8 mouse cellular contexts compared by ENCODE assay signal in genomic region chr11:116851576-116852290, GRCm38 (mm10). TPM values are rescaled to one million over a fixed set of nuclear protein-coding genes. Genes with fewer than 3 reads are reported as not detected.
A peak's percentile ranks its signal among the peaks of the same experiment; 100 is the strongest.
DNase-seq lines count a peak whose midpoint lies in the region; ATAC-seq lines count a peak whose summit lies in the region.

No protein-coding gene starts in this region.

- H3K9me3 ChIP-seq in megakaryocyte, embryonic 14.5 days: no peaks in the 10 kb centered on the region
- H3K9me3 ChIP-seq in hindbrain, embryonic 16.5 days (ENCODE audit: control insufficient read depth, low read length): no peaks in the 10 kb centered on the region
- no peaks in the 10 kb centered on the region for H3K9me3 ChIP-seq in midbrain, embryonic 11.5 days (ENCODE audit: control insufficient read depth, low read length)

- peak; percentile 49 for DNase-seq in adrenal gland, adult 8-10 months
- no peak for DNase-seq in adrenal gland, postnatal 10 days
- DNase-seq in midbrain, embryonic 11.5 days (ENCODE audit: low spot score, missing footprints): peak; percentile 96
- no peak for DNase-seq in retina, postnatal 1 day
- DNase-seq in adrenal gland, adult 18-20 months (ENCODE audit: low spot score in 2 of 2): no peak

- peak overlapping the region; percentile 98 for H3K27ac ChIP-seq in hindbrain, embryonic 16.5 days (ENCODE audit: low read depth, low read length)
- H3K27ac ChIP-seq in midbrain, embryonic 11.5 days (ENCODE audit: low read depth, low read length): peak overlapping the region; percentile 95

- H3K27me3 ChIP-seq in megakaryocyte, embryonic 14.5 days (replicated peaks): no peaks in the 10 kb centered on the region
- no peaks in the 10 kb centered on the region for H3K27me3 ChIP-seq in hindbrain, embryonic 16.5 days (replicated peaks; ENCODE audit: control insufficient read depth, insufficient read depth, low read length)
- no peaks in the 10 kb centered on the region for H3K27me3 ChIP-seq in midbrain, embryonic 11.5 days (ENCODE audit: control insufficient read depth, insufficient read depth, low read length)

- peak overlapping the region; percentile 97 for H3K9ac ChIP-seq in hindbrain, embryonic 16.5 days (ENCODE audit: low read depth, low read length)
- peak overlapping the region; percentile 98 for H3K9ac ChIP-seq in midbrain, embryonic 11.5 days (ENCODE audit: low read length)

- H3K4me2 ChIP-seq in hindbrain, embryonic 16.5 days (ENCODE audit: low read length): peak overlapping the region; percentile 93
- H3K4me2 ChIP-seq in midbrain, embryonic 11.5 days: peak overlapping the region; percentile 95

- 0% methylated on average over 29 of the region's 29 CpGs for WGBS in hindbrain, embryonic 16.5 days
- WGBS in midbrain, embryonic 11.5 days: under 1% methylated on average over 29 of the region's 29 CpGs

- H3K36me3 ChIP-seq in megakaryocyte, embryonic 14.5 days (replicated peaks; ENCODE audit: low read length): peaks cover 55% of the 10 kb centered on the region
- peaks cover 8% of the 10 kb centered on the region; the same call in 1 of the 2 replicates for H3K36me3 ChIP-seq in hindbrain, embryonic 16.5 days (ENCODE audit: control insufficient read depth, insufficient read depth, low read length)
- H3K36me3 ChIP-seq in midbrain, embryonic 11.5 days (ENCODE audit: control insufficient read depth, insufficient read depth, low read length): peaks cover 9% of the 10 kb centered on the region; the same call in 1 of the 2 replicates

- peak overlapping the region; percentile 100 for H3K4me3 ChIP-seq in megakaryocyte, embryonic 14.5 days (replicated peaks)
- peak overlapping the region; percentile 97 for H3K4me3 ChIP-seq in hindbrain, embryonic 16.5 days (ENCODE audit: low read length)
- peak overlapping the region; percentile 100 for H3K4me3 ChIP-seq in midbrain, embryonic 11.5 days (ENCODE audit: low read depth, low read length)

- no peak for ATAC-seq in megakaryocyte, adult 5-6 weeks (ENCODE audit: poor library complexity, severe bottlenecking)
- ATAC-seq in hindbrain, embryonic 16.5 days: no peak
- no peak for ATAC-seq in midbrain, embryonic 11.5 days (ENCODE audit: low FRiP score)

- H3K4me1 ChIP-seq in megakaryocyte, embryonic 14.5 days: peaks cover 42% of the 10 kb centered on the region
- H3K4me1 ChIP-seq in hindbrain, embryonic 16.5 days (ENCODE audit: control insufficient read depth, insufficient read depth, low read depth, low read length): peaks cover 30% of the 10 kb centered on the region
- H3K4me1 ChIP-seq in midbrain, embryonic 11.5 days (ENCODE audit: control insufficient read depth, insufficient read depth, low read length): peaks cover 19% of the 10 kb centered on the region

RNA-seq across cellular contexts. Expression of gene Mfsd11, which starts 0.5 kb away (rescaled TPM):
- 10 to 100 TPM; 45.7 to 69.2 (median 52.9) TPM for total RNA-seq in adrenal gland, adult 8-10 months (2022)
- total RNA-seq in adrenal gland, postnatal 10 days (2021): 10 to 100 TPM; 26.8 to 44.4 TPM
- polyA plus RNA-seq in megakaryocyte, embryonic 14.5 days (2012; ENCODE audit: insufficient read depth, low replicate concordance): 12.5 and 24.2 TPM in 2 replicates
- total RNA-seq in megakaryocyte, adult 5-6 weeks (2015): 22.2 and 26.2 TPM in 2 replicates
- 17.6 and 26.5 TPM in 2 replicates for total RNA-seq in megakaryocyte, adult 5-6 weeks (2017)
- polyA plus RNA-seq in hindbrain, embryonic 16.5 days (2015; fragmentation: Nextera tagmentation; extraction: Ambion mirVana): 52.1 and 52.7 TPM in 2 replicates
- 28.6 and 30.3 TPM in 2 replicates for polyA plus RNA-seq in midbrain, embryonic 11.5 days (2014; fragmentation: Nextera tagmentation; extraction: Ambion mirVana)
- total RNA-seq in adrenal gland, adult 18-20 months (2021): 10 to 100 TPM; 39.3 to 42.3 TPM

RNA-seq across cellular contexts. Expression of gene Srsf2, which starts 1.2 kb away (rescaled TPM):
- 100 to 1,000 TPM; 183 to 287 (median 255) TPM for total RNA-seq in adrenal gland, adult 8-10 months (2022)
- total RNA-seq in adrenal gland, postnatal 10 days (2021): 100 to 1,000 TPM; 222 to 286 TPM
- polyA plus RNA-seq in megakaryocyte, embryonic 14.5 days (2012; ENCODE audit: insufficient read depth, low replicate concordance): 784 and 1,500 TPM in 2 replicates
- total RNA-seq in megakaryocyte, adult 5-6 weeks (2015): 784 and 845 TPM in 2 replicates
- total RNA-seq in megakaryocyte, adult 5-6 weeks (2017): 315 and 355 TPM in 2 replicates
- 469 and 518 TPM in 2 replicates for polyA plus RNA-seq in hindbrain, embryonic 16.5 days (2015; fragmentation: Nextera tagmentation; extraction: Ambion mirVana)
- polyA plus RNA-seq in midbrain, embryonic 11.5 days (2014; fragmentation: Nextera tagmentation; extraction: Ambion mirVana): 974 and 988 TPM in 2 replicates
- 100 to 1,000 TPM; 228 to 275 TPM for total RNA-seq in adrenal gland, adult 18-20 months (2021)

RNA-seq across cellular contexts. Expression of gene Jmjd6, which starts 8.5 kb away (rescaled TPM):
- 10 to 100 TPM; 31.8 to 41.1 (median 33.4) TPM for total RNA-seq in adrenal gland, adult 8-10 months (2022)
- 10 to 100 TPM; 36.0 to 38.4 TPM for total RNA-seq in adrenal gland, postnatal 10 days (2021)
- 29.3 and 63.2 TPM in 2 replicates for polyA plus RNA-seq in megakaryocyte, embryonic 14.5 days (2012; ENCODE audit: insufficient read depth, low replicate concordance)
- 33.4 and 37.4 TPM in 2 replicates for total RNA-seq in megakaryocyte, adult 5-6 weeks (2015)
- 36.3 and 37.7 TPM in 2 replicates for total RNA-seq in megakaryocyte, adult 5-6 weeks (2017)
- polyA plus RNA-seq in hindbrain, embryonic 16.5 days (2015; fragmentation: Nextera tagmentation; extraction: Ambion mirVana): 67.2 and 70.2 TPM in 2 replicates
- 86.9 and 89.9 TPM in 2 replicates for polyA plus RNA-seq in midbrain, embryonic 11.5 days (2014; fragmentation: Nextera tagmentation; extraction: Ambion mirVana)
- 10 to 100 TPM; 42.2 to 52.6 TPM for total RNA-seq in adrenal gland, adult 18-20 months (2021)

RNA-seq across cellular contexts. Expression of gene Mettl23, which starts 8.7 kb away (rescaled TPM):
- total RNA-seq in adrenal gland, adult 8-10 months (2022): 10 to 100 TPM; 28.2 to 43.9 (median 32.6) TPM
- total RNA-seq in adrenal gland, postnatal 10 days (2021): 10 to 100 TPM; 29.1 to 35.3 TPM
- 14.3 and 18.3 TPM in 2 replicates for polyA plus RNA-seq in megakaryocyte, embryonic 14.5 days (2012; ENCODE audit: insufficient read depth, low replicate concordance)
- 55.4 and 61.3 TPM in 2 replicates for total RNA-seq in megakaryocyte, adult 5-6 weeks (2015)
- 38.5 and 42.6 TPM in 2 replicates for total RNA-seq in megakaryocyte, adult 5-6 weeks (2017)
- 62.6 and 62.8 TPM in 2 replicates for polyA plus RNA-seq in hindbrain, embryonic 16.5 days (2015; fragmentation: Nextera tagmentation; extraction: Ambion mirVana)
- 72.5 and 76.2 TPM in 2 replicates for polyA plus RNA-seq in midbrain, embryonic 11.5 days (2014; fragmentation: Nextera tagmentation; extraction: Ambion mirVana)
- total RNA-seq in adrenal gland, adult 18-20 months (2021): 10 to 100 TPM; 32.2 to 32.7 TPM

RNA-seq across cellular contexts. Expression of gene Mxra7, which starts 23.9 kb away (rescaled TPM):
- total RNA-seq in adrenal gland, adult 8-10 months (2022): 100 to 1,000 TPM in 2 of 4 experiments, 10 to 100 TPM in 2; 43.8 to 117 (median 81.5) TPM
- 10 to 100 TPM; 33.7 to 40.0 TPM for total RNA-seq in adrenal gland, postnatal 10 days (2021)
- polyA plus RNA-seq in megakaryocyte, embryonic 14.5 days (2012; ENCODE audit: insufficient read depth, low replicate concordance): not detected in 2 replicates
- total RNA-seq in megakaryocyte, adult 5-6 weeks (2015): 0.55 TPM in 1 of 2 replicates, not detected in the other
- 0.33 TPM in 1 of 2 replicates, not detected in the other for total RNA-seq in megakaryocyte, adult 5-6 weeks (2017)
- 33.7 and 37.7 TPM in 2 replicates for polyA plus RNA-seq in hindbrain, embryonic 16.5 days (2015; fragmentation: Nextera tagmentation; extraction: Ambion mirVana)
- 27.4 and 31.6 TPM in 2 replicates for polyA plus RNA-seq in midbrain, embryonic 11.5 days (2014; fragmentation: Nextera tagmentation; extraction: Ambion mirVana)
- total RNA-seq in adrenal gland, adult 18-20 months (2021): 10 to 100 TPM; 44.3 to 55.9 TPM

Comparison
In these comparisons a context has a peak if more than half of its experiments do, and no peak if none do; other contexts are left out.
1. DNase-seq: peak in adrenal gland, adult 8-10 months (single experiment) and midbrain, embryonic 11.5 days (single experiment); none in adrenal gland, postnatal 10 days (single experiment), retina, postnatal 1 day (single experiment) and adrenal gland, adult 18-20 months (0 of 2).
2. Peak in every context shown above with its lines, with median percentiles within 50 percentile points of each other: H3K4me3 ChIP-seq.